Mouse (Mus musculus): ENCODE results near the gene Tmem88.

Gene Tmem88

GRCm38 (mm10) chr11:69377766-69378165 lies 20.3 kb downstream of the Tmem88 start:
- DNase-seq, result no peak

- DNase-seq, result no peak
Observed at GRCm38 (mm10) chr11:69375646-69376045, 22.4 kb downstream of the Tmem88 start.

GRCm38 (mm10) chr11:69373223-69373965 lies 24.6 kb downstream of the Tmem88 start:
- DNase-seq, result no peak

- DNase-seq, result no peak
Observed at GRCm38 (mm10) chr11:69372780-69373170, 25.3 kb downstream of the Tmem88 start.

GRCm38 (mm10) chr11:69372056-69372779 lies 25.8 kb downstream of the Tmem88 start:
- DNase-seq, result peak; percentile 91

- no peak for DNase-seq
Observed at GRCm38 (mm10) chr11:69371601-69372000, 26.4 kb downstream of the Tmem88 start.

GRCm38 (mm10) chr11:69370817-69371215 lies 27.2 kb downstream of the Tmem88 start:
- DNase-seq, result no peak

- no peak for DNase-seq
Observed at GRCm38 (mm10) chr11:69369990-69370816, 27.8 kb downstream of the Tmem88 start.

- DNase-seq, result no peak
Observed at GRCm38 (mm10) chr11:69369215-69369989, 28.6 kb downstream of the Tmem88 start, which contains the start of gene Chd3. Chd3 (minus strand) TSS chr11:69369406.

GRCm38 (mm10) chr11:69368356-69369214 lies 29.4 kb downstream of the Tmem88 start:
- DNase-seq, result peak; percentile 50

- DNase-seq, result peak; percentile 35
Observed at GRCm38 (mm10) chr11:69367616-69368355, 30.2 kb downstream of the Tmem88 start.

GRCm38 (mm10) chr11:69366855-69367615 lies 31.0 kb downstream of the Tmem88 start:
- DNase-seq, result peak; percentile 29

GRCm38 (mm10) chr11:69366157-69366854 lies 31.7 kb downstream of the Tmem88 start:
- peak; percentile 77 for DNase-seq

GRCm38 (mm10) chr11:69365722-69366121 lies 32.3 kb downstream of the Tmem88 start:
- DNase-seq, result no peak

GRCm38 (mm10) chr11:69364910-69365309 lies 33.1 kb downstream of the Tmem88 start:
- DNase-seq, result peak; percentile 87

- no peak for DNase-seq
Observed at GRCm38 (mm10) chr11:69364376-69364775, 33.7 kb downstream of the Tmem88 start.

GRCm38 (mm10) chr11:69362479-69362878 lies 35.6 kb downstream of the Tmem88 start:
- no peak for DNase-seq

GRCm38 (mm10) chr11:69362021-69362420 lies 36.0 kb downstream of the Tmem88 start:
- no peak for DNase-seq

GRCm38 (mm10) chr11:69357690-69358089 lies 40.3 kb downstream of the Tmem88 start:
- DNase-seq, result no peak

All from cerebellum, adult 8-10 months (tissue).